ENCODE assay signal across 9 mouse cellular contexts in the genomic region with DNA sequence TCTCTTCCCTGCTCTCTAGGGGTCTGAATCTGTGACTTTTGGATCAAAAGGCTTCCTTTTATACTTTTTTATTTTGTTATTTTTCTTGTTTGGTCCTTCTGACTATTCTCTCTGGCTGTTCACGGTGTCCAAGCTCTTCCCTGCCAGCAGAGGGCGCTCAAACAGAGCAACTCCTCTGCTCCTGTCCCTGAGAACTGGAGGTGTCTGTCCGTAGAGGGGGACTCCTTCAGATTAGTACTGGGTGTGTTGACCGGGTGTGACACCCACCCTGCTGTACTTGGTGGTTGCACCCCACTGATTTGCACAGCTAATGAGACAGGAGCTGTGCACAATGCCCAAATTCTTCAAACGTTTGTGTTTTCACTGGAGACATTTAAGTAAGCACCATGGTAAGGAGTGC. TPM values are rescaled to one million over a fixed set of nuclear protein-coding genes. Genes with fewer than 3 reads are reported as not detected.
DNase-seq lines count a peak whose midpoint lies in the region; ATAC-seq and TF ChIP-seq lines count a peak whose summit lies in the region.
"Had no signal": no experiment of that assay in that cellular context is flagged by ENCODE, and none has a peak within 500 bp of the region (broad histone marks: within the 10 kb centered on the region; RNA-seq: fewer than 3 reads in every experiment).

No protein-coding gene starts in this region.

- H3K36me3 ChIP-seq in liver, adult 2 months (ENCODE audit: control insufficient read depth, insufficient read depth, low read length) = no peaks in the 10 kb centered on the region
- H3K36me3 ChIP-seq: limb, embryonic 13.5 days had no signal

- no peak for ATAC-seq in cerebellum, adult (ENCODE audit: insufficient number of reproducible peaks, low FRiP score, low TSS enrichment)

- H3K9ac ChIP-seq in liver, adult 2 months (ENCODE audit: low read depth, low read length) = no peak overlapping the region
- H3K9ac ChIP-seq: limb, embryonic 13.5 days had no signal

- peak; percentile 52 for DNase-seq in cerebellum, adult 11 months
- peak; percentile 54 for DNase-seq in right cerebral cortex, adult 18-20 months
- no peak for DNase-seq in right cerebral cortex, postnatal 36 days (ENCODE audit: low spot score in 2 of 2)
- peak; percentile 57 for DNase-seq in cerebellum, adult 9-10 months
- peak; percentile 77 for DNase-seq in heart, postnatal 4 days
- DNase-seq in liver, adult 2 months (ENCODE audit: extremely low read depth, low read depth, low spot score) = peak; percentile 48
- peak; percentile 87 for DNase-seq in retina, postnatal 1 day

- 13% methylated on average over 5 of the region's 5 CpGs for WGBS in liver, adult 2 months

- H3K27me3 ChIP-seq in liver, adult 2 months (ENCODE audit: control insufficient read depth, insufficient read depth, low read length) = no peaks in the 10 kb centered on the region

- H3K79me2 ChIP-seq in liver, adult 2 months (ENCODE audit: control insufficient read depth, insufficient read depth, low read length) = no peaks in the 10 kb centered on the region

- H3K27ac ChIP-seq in liver, adult 2 months (replicated peaks; ENCODE audit: insufficient read depth, low read depth, low read length) = no peak overlapping the region
- H3K27ac ChIP-seq: limb, embryonic 13.5 days had no signal

- TF ChIP-seq POLR2A in liver, adult 2 months (IDR thresholded peaks at IDR 0.05; ENCODE audit: extremely low read depth, insufficient read depth, low read length) = no peak

- H3K4me1 ChIP-seq in liver, adult 2 months (ENCODE audit: control insufficient read depth, insufficient read depth, low read length) = peaks cover 13% of the 10 kb centered on the region

- peak; percentile 94 for TF ChIP-seq CTCF in liver, adult 2 months (IDR thresholded peaks at IDR 0.05; ENCODE audit: low read depth, low read length)

- H3K4me3 ChIP-seq in liver, adult 2 months (ENCODE audit: insufficient read depth, low read depth, low read length) = no peak overlapping the region
- H3K4me3 ChIP-seq: limb, embryonic 13.5 days had no signal

RNA-seq across cellular contexts. Expression of gene Slc41a3, which starts 2.7 kb away (rescaled TPM):
- total RNA-seq in heart, postnatal 4 days (2021) = 10 to 100 TPM; 19.4 to 19.8 TPM
- total RNA-seq in liver, adult 2 months (2014; rRNA removed) = 1.1 and 1.5 TPM in 2 replicates
- 1.0 and 1.5 TPM in 2 replicates for polyA plus RNA-seq in liver, adult 2 months (2012; rRNA removed)

Comparison
In these comparisons a context has a peak if more than half of its experiments do, and no peak if none do; other contexts are left out.
1. DNase-seq: peak in cerebellum, adult 11 months (single experiment), right cerebral cortex, adult 18-20 months (single experiment), cerebellum, adult 9-10 months (single experiment), heart, postnatal 4 days (single experiment), liver, adult 2 months (single experiment) and retina, postnatal 1 day (single experiment); none in right cerebral cortex, postnatal 36 days (0 of 2).